Mouse (Mus musculus): ENCODE measurements around the gene Khnyn.

Gene Khnyn

DNA sequence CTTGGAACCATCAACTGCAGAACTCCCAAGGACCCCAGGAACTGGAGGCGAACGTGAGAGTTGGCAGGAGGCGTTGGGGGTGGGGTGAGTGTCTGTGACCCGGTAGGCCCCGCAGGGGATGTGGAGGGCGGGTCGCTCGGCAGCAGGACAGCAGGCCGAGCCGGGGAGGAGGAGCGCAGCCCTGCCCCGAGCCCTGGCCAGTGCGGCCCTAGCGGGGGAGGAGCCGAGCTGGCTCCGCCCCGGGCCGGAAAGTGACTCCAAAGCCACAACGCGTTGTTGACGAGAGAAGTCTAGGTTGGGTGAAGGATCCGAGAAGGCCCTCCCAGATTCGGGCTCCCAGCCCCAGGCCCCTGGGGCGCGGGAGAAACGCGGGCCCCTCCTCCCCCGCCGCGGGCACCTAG, at the start of gene Khnyn:
Gene Khnyn (plus strand): TSS at position 235 of the 401 bp plus-strand sequence.
- peak; percentile 97 for DNase-seq

DNA sequence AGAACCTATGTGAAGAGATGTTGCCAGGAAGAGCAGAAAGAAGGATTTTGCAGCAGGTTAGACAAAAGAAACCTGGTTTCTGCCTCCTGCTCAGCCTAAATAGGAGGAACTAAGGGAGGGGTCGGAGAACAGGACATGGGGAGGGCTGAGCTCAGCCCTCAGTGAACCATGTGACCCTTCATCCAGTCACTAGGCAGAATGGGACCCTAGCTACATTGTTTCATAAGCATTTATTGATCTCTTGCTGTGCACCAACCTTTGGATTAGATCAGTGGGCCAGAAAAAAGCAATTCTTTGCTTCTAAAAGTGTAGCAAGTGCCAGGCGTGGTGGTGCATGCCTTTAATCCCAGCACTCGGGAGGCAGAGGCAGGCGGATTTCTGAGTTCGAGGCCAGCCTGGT, 46.4 kb upstream of the Khnyn start:
- no peak for DNase-seq

DNA sequence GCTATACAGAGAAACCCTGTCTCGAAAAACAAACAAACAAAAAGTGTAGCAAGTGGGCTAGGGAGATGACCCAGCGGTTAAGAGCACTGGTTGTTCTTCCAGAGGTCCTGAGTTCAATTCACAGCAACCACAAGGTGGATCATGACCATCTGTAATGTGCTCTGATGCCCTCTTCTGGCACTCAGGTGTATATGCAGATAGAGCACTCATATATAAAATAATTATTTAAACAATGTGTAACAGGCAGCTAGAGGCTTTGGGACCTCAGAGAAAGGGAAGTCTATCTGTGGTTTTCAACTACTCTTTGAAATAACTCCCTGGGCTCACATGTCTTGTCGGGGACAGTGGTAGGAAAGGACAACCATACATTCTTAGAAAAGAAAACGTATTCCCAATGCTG, 46.0 kb upstream of the Khnyn start:
- no peak for DNase-seq

DNA sequence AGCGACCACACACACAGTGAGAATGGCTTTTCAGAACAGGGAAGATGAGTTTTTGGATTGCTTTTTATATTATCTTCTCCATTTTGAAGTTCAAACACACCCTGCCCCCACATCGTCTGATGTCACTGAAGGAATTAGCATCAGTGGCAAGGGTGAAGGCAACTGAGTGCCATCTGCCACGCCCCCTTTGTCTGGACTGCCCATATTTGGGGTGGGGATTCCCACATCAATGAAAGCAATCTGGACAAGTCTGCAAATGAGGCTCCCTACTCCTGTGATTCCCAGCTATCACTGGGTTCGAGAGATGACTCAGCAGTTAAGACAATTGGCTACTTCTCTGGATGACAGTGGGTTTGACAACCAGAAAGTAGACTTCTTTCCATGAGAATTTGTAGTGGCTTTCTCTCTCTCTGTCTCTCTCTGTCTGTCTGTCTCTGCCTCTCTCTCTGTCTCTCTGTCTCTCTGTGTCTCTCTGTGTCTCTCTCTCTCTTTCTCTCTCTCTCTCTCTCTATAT, 43.8 kb upstream of the Khnyn start:
- no peak for DNase-seq

DNA sequence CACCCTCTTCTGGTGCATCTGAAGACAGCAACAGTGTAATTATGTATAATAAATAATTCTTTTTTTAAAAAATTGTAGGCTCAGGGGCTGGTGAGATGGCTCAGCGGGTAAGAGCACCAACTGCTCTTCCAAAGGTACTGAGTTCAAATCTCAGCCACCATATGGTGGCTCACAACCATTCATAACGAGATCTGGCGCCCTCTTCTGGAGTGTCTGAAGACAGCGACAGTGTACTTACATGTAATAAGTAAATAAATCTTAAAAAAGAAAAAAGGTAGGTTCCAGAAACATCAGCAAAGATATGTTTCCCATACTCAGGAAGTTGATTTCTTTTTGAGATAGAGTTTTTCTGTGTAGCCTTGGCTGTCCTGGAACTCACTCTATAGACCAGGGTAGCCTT, 42.0 kb upstream of the Khnyn start:
- DNase-seq, result no peak

DNA sequence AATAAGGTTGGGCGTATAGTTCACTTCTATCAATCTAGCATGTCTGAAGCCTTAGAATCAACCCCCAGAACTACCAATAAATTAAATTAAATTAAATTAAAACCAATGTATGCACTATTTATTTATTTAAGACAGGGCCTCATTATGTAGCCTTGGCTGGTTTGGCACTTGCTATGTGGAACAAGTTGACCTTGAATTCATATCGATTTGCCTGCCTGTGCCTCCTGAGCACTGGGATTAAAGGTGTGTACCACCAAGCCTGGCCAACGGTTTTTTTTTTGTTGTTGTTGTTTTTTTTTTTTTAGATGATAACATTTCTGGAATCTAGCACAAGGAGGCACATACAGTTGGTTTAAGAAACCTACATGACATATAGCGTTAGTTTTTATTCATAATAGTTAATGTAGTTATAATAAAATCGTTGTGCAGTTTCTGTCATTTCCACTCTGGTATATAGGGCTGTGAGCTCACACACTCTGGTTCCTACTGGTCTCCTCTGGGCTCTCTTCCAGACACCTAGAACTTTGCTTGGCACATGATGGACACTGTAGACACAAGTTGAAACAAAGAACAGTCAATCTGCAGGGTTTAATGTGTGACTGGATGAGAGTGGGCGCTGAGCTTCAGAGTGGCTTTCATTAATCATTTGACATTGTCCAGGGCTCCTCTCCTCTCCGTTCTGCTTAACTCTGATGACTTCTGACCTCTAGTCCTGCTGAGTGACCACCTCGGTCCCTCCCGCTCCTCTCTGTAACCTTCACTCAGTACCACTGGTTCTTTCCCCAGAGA, 39.0 kb upstream of the Khnyn start:
- DNase-seq, result no peak

DNA sequence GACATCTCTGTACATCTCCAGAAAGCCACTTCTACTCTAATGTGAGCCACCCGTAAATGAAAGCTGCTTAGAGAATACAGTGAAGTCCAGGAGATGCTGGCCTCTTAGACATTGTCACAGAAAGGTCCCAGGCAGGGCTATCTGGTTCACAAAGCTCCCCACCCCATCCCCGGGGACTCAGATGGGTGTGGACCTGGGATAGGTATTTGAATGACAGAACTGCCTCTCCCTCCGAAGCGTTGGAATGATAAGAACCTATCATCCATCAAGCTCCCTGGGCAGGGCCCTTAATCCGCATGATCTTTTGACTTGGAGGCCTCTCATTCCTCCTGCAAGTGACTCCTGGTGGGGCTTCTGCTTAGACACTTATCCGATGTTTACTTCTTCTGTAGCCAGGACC, 33.9 kb upstream of the Khnyn start:
- no peak for DNase-seq

DNA sequence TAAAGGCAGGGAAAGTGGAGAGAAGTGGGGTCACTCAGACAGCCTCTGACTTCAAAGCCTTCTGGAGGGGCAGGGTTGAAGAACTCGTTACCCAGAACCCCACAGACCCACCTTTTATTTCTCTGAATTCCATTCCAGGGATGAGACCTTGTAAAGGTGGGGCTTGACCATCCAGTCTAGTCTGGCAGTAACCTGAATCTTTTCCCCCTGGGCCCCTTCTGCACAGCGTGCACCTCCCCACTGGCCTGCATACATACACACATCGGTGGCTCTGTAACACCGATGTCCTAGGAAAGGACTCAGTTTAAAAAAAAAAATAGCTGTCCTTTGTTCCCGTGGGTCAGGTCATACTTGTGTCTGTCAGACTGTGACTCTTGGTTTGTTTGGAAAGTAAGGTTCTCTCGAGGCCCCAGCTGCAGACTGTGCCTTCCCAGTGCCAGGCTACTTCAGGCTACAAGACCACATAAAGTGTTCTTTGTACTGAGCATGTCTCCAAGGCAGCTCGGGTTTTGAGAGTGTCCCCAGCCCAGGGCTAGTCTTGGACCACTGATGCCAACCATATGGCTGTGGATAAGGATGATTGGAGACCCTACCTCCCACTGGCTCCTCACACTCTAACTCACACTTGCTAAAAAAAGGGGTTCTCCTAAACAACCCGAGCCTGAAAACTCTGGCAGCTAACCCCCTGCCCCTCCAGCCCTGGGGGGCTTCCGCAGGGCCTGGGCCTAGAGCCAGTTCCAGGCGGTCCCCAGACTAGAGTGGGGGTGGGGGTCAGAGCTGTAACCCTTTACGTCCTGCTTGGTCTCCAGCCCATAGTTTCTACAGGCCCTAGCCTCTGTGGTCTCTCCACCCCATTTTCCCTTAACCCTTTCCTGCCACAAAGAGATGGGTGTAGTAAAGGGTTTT, 31.8 kb upstream of the Khnyn start:
- DNase-seq, result no peak

DNA sequence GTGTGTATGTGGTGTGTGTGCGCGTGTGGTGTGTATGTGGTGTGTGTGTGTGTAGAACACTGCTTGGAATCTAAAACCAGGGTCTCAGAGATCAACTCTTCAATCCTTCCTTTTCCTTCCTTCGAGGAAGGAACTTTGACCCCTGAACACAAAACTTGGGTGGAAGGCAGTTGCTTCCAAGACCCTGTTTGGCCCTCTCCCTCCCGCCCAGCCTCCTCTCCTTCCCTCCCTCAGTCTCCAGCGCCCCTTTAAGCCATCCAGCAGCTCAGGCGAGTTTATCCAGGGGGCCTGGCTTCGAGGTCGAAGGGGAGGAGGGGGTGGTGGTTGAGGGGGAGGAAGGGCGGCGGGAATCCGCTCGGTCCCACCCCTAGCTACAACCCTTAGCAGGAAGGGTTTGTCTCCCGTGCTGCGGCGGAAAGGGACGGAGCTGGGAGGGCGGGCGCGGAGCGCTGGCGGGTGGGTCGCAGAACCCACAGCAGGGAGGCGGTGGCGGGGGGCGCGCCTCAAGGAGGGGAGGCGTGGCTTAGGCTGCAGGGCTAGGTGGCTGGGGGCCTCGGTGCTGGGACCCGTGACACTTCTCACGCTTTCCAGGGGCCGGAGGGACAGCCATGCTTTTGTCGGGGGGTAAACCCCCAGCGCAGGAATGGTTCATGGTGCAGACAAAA, 31.0 kb upstream of the Khnyn start, which contains the start of gene Nynrin:
Gene Nynrin (plus strand): TSS at position 390 of the 665 bp plus-strand sequence.
- no peak for DNase-seq

DNA sequence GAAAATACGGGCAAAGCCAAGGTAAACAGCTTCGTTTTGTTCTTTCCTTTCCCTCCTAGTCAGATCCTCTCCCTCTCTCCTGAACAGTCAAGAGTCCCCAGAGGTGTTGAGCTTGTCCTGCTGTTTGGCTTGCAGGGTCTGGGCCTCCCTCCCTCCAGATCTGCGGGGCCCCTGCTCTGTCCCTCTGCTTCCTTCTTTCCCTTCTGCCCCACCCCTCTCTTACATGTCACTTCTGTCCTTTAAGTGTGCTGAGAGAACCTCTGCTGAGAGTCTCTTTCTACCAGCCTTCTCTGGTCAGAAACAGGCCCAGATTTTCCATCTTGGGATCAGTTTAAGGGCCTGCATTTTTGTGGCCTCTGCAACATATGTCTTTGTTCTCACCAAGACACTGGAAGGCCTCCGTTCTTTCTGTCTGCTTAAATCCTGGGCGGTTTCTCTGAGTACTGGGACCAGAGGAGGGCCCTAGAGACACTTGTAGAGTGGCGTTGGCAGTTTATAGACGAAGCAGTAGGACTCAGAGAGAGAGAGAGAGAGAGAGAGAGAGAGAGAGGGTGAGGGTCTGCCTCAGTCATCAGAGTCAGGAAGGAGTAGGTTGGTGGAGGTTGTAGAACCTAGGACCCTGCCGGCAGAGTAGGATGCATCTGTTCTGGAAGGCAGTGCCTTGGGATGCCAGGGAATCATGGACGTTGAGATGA, 30.2 kb upstream of the Khnyn start:
- DNase-seq, result no peak

DNA sequence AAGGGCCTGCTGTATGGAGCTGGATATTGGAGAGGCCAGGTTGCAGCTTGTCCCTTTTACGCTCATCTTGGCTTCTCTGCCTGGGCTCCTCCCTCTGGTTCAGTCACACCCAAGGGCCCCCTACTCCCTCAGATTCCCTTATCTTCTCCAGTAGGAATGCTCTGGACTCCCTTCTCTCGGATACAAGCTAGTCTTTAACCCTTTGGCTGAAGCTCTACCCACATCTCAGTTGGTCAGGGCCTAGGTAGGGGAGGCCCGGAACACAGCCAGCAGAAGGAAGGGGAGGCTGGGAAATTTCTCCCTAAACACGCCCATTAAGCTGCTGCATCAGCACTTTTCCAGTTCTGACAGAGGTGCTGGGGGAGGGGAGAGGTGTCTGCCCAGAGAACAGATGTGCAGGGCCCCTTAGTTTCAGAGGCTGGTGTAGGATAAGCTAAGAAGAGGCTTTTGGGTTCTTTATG, 29.6 kb upstream of the Khnyn start:
- no peak for DNase-seq

DNA sequence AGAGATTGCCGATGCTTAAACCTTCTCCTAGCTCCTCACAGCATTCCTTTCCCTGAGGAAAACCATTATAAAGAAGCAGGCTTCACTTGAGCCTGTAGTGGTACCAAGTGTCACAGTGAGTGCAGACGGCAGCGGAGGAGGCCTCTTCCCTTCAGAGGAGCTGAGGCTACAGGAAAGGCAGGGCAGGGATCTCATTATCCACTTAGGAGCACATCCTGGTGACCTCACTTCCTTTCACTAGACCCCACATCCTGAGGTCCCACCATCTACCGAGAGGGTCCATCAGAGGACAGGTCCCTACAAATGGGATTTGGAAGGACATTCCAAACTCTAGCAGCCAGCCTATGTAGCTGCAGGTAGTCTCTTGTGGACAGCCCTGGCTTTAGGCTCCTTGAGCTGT, 27.2 kb upstream of the Khnyn start:
- DNase-seq, result no peak

DNA sequence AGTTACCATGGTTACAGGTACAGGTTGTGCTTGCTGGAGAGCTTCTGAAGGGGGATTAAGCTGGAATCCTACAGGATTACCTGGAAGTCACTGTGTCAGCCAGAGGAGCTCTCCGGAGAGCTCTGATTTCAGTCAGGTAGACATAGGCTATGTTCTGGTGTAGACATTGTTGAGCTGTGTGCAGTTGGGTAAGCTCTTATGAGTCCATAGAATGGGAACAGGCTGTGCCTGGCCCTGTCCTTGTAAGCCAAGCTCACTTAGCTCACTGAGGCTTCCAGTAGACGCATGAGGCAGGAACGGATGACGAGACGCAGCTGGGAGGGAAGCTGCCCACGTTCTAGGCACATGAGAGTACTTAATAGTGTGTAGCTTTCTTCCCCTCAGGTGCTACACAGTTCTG, 22.6 kb upstream of the Khnyn start:
- DNase-seq, result no peak

DNA sequence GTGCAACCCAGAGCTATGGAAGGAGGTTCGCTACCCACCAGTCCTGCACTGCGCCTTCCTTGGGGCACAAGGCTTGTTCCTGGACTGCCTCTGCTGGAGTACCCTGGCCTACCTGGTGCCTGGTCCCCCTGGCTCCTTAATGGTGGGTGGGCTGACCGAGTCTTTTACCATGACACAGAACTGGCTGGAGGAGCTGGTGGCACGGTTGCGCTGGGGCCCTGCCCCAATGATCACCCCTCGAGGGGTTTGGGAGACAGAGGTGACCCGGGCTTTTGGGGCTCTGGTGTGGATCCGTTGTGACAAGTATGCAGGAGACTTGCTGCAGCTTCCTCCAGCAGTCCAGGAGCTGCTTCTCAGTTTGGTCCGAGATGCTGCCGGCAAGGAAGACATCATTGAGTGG, 21.8 kb upstream of the Khnyn start:
- no peak for DNase-seq

DNA sequence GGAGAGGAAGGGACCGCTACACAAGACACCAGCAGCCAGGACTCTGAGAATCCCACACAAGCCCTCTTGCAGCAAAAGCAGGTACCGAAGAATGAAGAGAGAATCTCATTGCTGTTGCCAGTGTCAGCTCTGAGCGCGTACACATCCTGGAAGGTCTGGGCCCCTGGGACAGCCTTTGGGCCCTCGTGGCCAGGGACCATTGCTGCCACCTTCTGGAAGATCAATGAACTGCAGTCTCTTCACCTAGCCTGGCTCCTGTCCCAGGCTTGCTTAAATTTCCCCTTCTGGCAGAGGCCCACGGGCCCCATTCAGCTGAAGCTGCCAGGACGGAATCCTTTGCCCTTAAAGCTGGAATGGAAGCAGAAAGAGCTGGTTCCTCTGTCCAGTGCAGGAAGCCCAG, 21.0 kb upstream of the Khnyn start:
- peak; percentile 66 for DNase-seq

DNA sequence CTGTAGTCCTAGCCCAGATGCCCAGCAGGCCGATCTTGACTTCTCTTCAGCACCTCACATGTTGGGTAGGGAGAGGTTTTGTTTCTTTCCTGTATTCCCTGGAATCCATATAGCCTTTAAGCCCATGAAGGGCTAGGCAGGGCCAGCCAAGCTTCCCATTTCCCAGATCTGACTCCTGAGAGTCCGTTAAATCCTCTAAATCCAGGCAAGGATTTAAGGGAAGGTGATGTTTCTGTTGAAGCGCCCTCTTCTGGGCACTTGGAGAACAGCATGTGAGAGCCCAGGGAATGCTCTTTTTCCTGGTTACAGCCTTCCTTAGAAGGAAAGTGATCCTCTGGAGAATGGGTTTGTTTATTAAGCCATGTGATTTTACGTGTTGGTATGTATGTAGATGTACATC, 17.8 kb upstream of the Khnyn start:
- peak; percentile 45 for DNase-seq

DNA sequence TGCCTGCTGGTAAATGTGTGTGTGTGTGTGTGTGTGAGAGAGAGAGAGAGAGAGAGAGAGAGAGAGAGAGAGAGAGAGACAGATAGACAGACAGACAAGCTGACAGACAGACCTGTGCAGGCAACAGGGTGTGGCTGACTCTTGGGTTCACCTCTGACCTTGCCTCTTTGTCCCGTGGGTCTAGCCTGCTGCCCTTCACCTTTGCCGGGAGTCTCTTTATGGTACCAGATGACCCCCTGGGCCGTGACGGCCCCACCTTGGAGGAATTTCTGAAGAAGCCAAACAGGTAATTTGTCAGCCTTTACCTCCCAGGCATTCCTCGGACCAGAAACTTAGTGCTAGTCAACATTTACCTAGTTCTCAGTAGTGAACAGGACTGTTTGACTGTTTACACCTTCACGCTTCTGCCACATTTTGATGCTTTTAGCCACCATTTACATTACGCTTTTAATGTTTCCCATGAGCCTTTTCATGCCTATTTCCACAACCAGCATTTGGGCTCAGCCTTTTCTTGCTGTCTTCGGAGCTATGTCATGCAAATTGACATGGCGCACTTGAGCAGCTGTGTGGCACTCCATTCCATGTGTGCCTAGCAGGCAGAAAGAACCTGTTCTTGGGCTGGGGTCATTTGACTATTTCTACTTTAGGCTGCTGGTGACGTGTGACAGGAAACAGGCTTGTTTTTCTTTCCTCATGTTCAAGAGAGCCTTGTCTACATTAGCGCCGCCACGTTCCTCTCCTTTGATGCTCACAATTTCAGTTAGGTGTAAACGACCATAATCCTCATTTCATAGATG, 16.3 kb upstream of the Khnyn start:
- no peak for DNase-seq

DNA sequence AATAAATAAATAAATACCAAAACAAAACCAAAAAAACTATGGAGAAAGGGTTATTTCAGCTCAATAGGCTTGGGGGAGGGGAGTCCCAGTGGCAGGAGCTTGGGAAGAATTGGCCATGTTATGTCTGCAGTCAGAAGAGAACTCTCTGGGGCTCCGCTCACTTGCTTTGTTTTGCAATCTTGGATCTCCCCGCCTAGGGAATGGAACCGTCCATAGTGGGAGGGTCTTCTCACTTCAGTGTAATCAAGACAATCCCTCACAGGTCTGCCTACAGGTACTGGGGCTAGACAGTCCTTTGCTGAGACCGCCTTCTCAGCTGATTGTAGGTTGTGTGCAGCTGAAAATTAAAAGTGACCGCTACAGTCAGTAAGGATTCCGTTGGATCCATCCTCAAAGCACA, 15.2 kb upstream of the Khnyn start:
- DNase-seq, result no peak

DNA sequence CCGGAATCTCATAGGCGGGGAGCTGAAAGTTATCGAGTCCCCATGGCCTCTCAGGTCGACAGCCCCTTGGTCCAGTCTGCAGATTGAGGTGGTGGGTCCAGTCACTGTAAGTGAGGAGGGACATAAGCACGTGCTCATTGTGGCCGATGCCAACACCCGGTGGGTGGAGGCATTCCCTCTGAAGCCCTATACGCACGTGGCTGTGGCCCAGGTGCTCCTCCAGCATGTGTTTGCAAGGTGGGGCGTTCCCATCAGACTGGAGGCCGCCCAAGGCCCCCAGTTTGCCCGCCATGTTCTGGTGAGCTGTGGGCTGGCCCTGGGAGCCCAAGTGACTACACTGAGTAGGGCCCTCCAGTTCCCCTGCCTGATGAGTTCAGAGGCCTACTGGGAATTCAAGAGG, 12.7 kb upstream of the Khnyn start:
- DNase-seq, result peak; percentile 53

DNA sequence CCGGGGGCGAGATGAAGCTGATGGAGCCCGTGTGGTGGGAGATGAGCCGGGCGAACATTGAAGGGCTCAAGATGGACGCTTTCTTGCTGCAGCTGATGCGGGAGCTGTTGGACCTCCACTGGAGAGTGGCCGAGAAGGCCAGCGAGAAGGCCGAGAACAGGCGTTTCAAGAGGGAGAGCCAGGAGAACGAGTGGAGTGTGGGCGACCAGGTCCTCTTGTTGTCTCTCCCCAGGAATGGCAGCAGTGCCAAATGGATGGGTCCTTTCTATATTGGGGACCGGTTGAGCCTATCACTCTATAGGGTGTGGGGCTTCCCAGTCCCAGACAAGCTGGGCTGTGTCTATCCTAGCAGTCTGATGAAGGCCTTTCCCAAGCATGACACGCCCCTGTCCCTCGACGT, 12.2 kb upstream of the Khnyn start:
- peak; percentile 54 for DNase-seq

DNA sequence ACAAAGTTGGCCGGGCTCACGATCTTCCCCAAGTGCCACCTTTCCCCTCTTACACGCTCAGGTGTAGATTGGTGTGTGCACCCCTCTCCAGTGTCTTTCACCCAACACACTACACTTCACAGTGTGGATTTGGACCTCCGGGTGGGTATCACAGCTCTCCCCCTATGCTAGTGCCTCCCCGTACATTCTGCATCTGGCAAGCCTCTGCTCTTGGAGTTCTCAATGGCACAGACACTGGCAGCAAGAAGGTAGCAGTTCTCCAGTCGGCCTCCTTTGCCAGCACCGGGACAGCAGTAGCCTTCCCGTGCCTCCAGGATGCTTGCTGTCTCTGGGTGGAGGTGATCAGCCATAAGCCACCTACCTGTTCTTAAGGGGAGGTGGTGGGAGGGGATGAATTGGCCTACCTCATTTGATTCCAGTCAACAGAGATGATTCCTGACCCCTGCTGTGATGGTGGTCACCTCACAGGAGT, 11.5 kb upstream of the Khnyn start:
- no peak for DNase-seq

All from cerebellum, adult 11-12 months (tissue).